Mouse (Mus musculus) myocyte (in vitro differentiated cells): ENCODE results near the gene Auh.

Experiments
- CEBPB ChIP-seq: IDR thresholded peaks from 2 replicates; pipeline ENCODE4 v1.6.1; 2011; ENCODE audit warnings: mild to moderate bottlenecking, moderate library complexity; ENCODE audit not compliant: poor library complexity, insufficient read depth, severe bottlenecking
- E2F4 ChIP-seq: IDR thresholded peaks from one replicate; pipeline ENCODE4 v1.6.1; 2011; ENCODE audit warnings: mild to moderate bottlenecking, control low read depth, moderate library complexity; ENCODE audit not compliant: insufficient read depth
- MAX ChIP-seq: IDR thresholded peaks from one replicate; pipeline ENCODE4 v1.6.1; 2011; ENCODE audit warnings: low read depth, mild to moderate bottlenecking, control low read depth
- MYOD1 ChIP-seq, 3 experiments: IDR thresholded peaks; one replicate each; pipeline ENCODE4 v1.6.1; 2011; ENCODE audit warnings: control low read depth in 2 of 3, low read depth in 2 of 3, mild to moderate bottlenecking in 2 of 3, moderate library complexity in 1 of 3; ENCODE audit not compliant: insufficient read length in 2 of 3, control insufficient read depth in 1 of 3
- MYOG ChIP-seq, 3 experiments: IDR thresholded peaks; one replicate each; pipeline ENCODE4 v1.6.1; 2011; ENCODE audit warnings: control low read depth in 2 of 3, low read depth in 2 of 3, mild to moderate bottlenecking in 2 of 3; ENCODE audit not compliant: insufficient read length in 2 of 3, control insufficient read depth in 1 of 3, insufficient read depth in 1 of 3
- POLR2A ChIP-seq: IDR thresholded peaks from one replicate; pipeline ENCODE4 v1.6.1; 2011; ENCODE audit warnings: low read depth, mild to moderate bottlenecking, control low read depth, moderate library complexity; ENCODE audit not compliant: insufficient read length
- POLR2AphosphoS2 ChIP-seq: IDR thresholded peaks from one replicate; pipeline ENCODE4 v1.6.1; 2011; ENCODE audit warnings: low read depth, control low read depth; ENCODE audit not compliant: insufficient read length
- REST ChIP-seq: IDR thresholded peaks from one replicate; pipeline ENCODE4 v1.6.1; 2011; ENCODE audit warnings: mild to moderate bottlenecking, control low read depth, moderate library complexity; ENCODE audit not compliant: insufficient read depth, insufficient read length
- TCF12 ChIP-seq: IDR thresholded peaks from one replicate; pipeline ENCODE4 v1.6.1; 2011; ENCODE audit warnings: mild to moderate bottlenecking, control low read depth; ENCODE audit not compliant: poor library complexity, insufficient read depth, severe bottlenecking
- TCF3 ChIP-seq: IDR thresholded peaks from one replicate; pipeline ENCODE4 v1.6.1; 2011; ENCODE audit warnings: low read depth, control low read depth; ENCODE audit not compliant: insufficient read length
- USF1 ChIP-seq: IDR thresholded peaks from one replicate; pipeline ENCODE4 v1.6.1; 2011; ENCODE audit warnings: low read depth, mild to moderate bottlenecking, control low read depth, moderate library complexity

DNA sequence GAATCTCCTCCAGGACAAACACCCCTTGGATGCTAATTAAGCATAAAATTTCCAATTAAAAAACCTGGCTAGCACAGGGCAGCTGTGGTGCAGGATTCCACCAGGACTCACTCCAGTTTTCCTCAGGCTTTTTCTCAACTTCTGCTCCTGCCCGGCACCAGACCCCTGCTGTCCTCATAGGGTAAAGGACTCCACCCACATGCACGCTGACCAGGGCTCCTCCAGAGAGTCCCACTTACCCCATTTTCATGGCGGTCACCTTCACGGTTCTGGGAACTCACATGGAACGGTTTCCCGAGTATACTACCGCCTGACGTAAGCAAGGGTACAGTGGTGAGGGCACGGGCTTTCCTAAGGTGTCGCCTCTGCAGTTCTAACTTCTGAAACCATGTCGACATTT, 23.2 kb downstream of the Auh start:
- TF ChIP-seq MYOG (IDR thresholded peaks at IDR 0.05; ENCODE audit: control insufficient read depth in 1 of 3, insufficient read depth in 1 of 3, insufficient read length in 2 of 3, low read depth in 2 of 3): no peak
- no peak for TF ChIP-seq TCF3
- TF ChIP-seq POLR2A: no peak
- TF ChIP-seq E2F4: no peak
- no peak for TF ChIP-seq MYOD1 (IDR thresholded peaks at IDR 0.05; ENCODE audit: control insufficient read depth in 1 of 3, insufficient read length in 2 of 3, low read depth in 2 of 3)
- no peak for TF ChIP-seq MAX
- TF ChIP-seq USF1: no peak
- TF ChIP-seq POLR2AphosphoS2: no peak
- TF ChIP-seq TCF12: no peak
- no peak for TF ChIP-seq CEBPB
- no peak for TF ChIP-seq REST
